Mouse (Mus musculus) urinary bladder, adult 2 months (tissue): ENCODE measurements around the gene Ap1b1. TPM values are rescaled to one million over a fixed set of nuclear protein-coding genes. Genes with fewer than 3 reads are reported as not detected.
A peak's percentile ranks its signal among the peaks of the same experiment; 100 is the strongest.

Experiments used
- DNase-seq: peaks from one replicate; pipeline ENCODE4 v3.0.0; 2022; ENCODE audit warnings: low spot score
- polyA plus RNA-seq: library from polyadenylated mRNA; depleted of rRNA; stranded (reverse); fragments of >200 nt; gene quantifications from 2 replicates; pipeline ENCODE4 v1.2.3, GENCODE M21; 2012; rRNA removed

The Ap1b1 gene
- 61.9 and 63.1 TPM in 2 replicates for polyA plus RNA-seq

GRCm38 (mm10) chr11:4986695-4987486 lies at the start of gene Ap1b1:
Ap1b1 (plus strand) TSS chr11:4986824.
- peak; percentile 80 for DNase-seq

GRCm38 (mm10) chr11:4946530-4946929 lies 40.1 kb upstream of the Ap1b1 start:
- DNase-seq: no peak

DNA sequence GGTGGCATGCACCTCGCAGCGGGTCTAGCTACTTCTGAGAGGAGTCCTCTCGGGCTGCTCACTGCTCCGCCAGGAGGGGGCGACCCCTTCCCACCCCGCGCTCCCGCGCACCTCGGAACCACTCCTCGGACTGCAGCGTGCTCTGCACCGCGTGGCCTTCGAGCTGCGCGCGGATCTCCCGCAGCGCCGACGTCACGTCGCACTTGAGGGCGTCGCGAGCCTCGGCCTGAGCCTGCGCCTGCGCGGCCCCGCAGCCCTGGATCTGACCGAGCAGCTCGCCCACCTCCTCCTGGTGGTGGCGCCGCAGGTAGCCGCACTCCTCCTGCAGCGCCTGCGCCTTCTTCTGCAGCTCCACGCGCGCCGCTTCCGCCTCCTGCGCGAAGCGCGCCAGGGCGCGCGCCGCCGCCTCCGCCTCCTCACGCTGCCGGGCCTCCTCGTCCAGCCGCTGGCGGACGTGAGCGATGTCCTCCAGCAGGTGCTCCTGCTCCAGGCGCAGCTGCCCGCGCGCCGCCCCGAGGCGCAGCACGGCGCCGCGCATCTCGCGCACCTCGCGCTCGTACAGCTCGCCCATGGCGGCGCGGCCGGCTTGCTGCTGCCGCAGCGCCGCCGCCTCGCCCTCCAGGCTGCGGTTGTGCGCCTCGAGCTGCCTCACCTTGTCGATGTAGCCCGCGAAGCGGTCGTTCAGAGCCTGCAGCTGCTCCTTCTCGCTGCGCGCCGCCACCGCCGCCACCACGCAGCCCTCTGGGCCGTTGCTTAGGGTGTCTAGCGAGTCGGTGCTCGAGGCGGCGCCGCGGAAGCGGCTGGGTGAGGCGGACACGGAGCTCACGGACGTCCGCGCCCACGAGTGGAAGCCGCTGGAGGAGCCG lies 39.4 kb upstream of the Ap1b1 start:
- peak; percentile 35 for DNase-seq

DNA sequence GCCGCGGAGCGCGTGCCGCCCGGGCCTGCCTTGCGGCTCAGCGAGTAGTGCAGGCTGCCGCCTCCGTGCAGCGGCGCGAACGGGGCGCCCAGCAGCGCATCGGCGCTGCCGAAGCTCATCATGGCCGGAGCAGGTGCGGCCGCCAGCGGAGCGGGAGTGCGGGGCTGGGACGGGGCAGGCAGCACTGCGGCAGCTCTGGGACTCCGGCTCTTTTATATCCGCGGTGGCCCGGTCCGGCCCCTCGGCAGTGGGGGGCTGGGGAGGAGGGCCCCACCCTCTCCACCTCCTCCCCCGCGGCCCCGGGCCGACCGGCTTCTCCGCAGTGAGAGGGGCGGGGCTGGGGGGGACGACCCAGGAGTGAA lies 38.8 kb upstream of the Ap1b1 start, which contains the start of gene Nefh:
Nefh (minus strand) TSS at position 252 of the 362 bp plus-strand sequence.
- no peak for DNase-seq

DNA sequence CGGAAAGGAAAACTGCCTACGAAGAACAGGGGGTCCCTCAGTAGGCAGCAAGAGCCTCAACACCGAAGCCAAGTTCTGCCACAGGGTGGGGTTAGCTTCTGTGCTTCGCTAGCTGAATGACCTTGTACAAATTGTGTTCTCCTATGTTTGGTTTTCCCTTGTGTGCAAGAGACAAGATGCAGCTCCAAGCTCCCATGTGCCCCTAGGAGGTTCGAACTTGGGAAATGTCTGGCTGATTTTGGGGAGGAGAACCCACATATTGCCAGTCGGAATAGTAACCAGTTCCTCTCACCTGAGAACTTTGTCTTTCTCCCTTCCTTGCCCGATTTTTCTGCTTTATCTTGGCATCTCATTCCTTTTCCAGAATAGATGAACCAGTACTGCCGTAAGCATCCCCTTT lies 37.8 kb upstream of the Ap1b1 start:
- DNase-seq: no peak

DNA sequence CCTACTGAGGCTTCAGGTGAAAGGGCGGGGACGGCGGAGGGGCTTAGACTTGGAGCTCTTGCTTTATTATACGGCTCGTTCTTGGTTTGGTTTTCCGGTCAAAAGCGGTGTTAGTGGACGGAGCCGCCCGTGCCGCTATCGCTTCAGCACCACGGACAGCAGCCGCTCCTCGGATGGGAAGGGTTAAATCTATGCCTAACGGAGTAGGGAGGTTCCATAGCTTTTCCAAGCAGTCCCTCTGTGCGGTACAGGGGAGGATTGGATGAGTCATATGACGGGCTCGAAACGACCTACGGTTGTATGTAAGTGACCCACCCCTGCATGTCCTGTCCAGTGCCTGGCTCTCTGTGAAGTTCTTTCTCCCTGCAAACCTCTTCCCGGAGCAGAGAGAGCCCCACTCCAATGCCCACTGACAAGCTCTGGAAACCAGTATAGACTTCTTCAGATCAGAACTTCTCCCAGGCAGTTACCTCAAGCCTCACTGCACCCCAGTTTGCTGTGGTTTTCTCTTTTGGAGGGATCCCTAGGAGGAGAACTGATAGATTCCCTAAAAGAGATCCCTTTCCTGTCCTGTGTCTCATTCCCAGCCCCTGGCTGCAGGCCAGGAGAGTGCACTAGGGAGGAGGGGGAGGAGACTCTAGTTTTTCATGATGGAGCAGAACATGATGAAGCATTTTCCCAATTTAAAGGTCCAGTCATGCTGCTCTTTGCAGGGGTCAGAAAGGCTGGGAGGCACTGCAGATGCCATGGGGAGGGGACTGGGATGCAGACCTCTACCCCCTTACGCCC lies 37.2 kb upstream of the Ap1b1 start:
- no peak for DNase-seq

GRCm38 (mm10) chr11:4953401-4953800 lies 33.2 kb upstream of the Ap1b1 start:
- no peak for DNase-seq

GRCm38 (mm10) chr11:4953918-4954317 lies 32.7 kb upstream of the Ap1b1 start:
- DNase-seq: no peak

DNA sequence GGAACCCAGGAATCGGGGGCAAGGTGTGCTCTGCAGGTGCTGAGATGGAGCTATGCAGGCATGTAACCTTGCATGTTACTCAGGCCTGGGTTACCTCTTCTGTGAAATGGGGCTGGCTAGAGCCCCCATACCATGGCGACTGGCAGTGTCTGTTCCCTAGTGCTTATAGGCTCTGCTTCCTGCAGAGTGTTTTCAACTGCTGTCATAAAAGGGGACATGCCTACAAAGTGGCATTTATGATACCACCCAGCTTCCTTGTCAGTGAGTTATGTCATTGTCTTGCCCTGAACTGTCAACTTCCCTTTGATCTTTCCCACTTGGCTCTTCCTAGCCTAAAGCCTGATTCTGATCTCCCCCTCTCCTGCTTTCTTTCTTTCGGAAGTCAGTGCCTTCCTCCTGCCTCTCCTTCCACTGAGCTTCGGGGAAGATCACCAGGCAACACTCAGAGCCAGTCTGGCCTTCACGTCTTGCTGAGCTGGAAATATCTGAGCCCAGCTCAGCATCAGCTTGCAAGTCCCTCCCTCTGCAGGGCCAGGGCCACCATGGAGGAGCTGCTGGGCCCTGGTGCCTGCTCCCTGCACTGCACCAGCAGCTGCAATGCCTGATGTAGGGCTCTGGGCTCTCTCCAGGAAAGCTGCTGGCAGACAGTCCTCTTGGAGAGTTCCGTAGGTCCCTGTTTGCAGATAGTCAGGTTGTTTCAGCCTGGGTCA lies 23.4 kb upstream of the Ap1b1 start:
- no peak for DNase-seq

- no peak for DNase-seq
Measured at GRCm38 (mm10) chr11:4966325-4966724, 20.3 kb upstream of the Ap1b1 start.

- no peak for DNase-seq
Measured at GRCm38 (mm10) chr11:4966888-4967287, 19.7 kb upstream of the Ap1b1 start.

GRCm38 (mm10) chr11:4967549-4967948 lies 19.1 kb upstream of the Ap1b1 start:
- DNase-seq: no peak

DNA sequence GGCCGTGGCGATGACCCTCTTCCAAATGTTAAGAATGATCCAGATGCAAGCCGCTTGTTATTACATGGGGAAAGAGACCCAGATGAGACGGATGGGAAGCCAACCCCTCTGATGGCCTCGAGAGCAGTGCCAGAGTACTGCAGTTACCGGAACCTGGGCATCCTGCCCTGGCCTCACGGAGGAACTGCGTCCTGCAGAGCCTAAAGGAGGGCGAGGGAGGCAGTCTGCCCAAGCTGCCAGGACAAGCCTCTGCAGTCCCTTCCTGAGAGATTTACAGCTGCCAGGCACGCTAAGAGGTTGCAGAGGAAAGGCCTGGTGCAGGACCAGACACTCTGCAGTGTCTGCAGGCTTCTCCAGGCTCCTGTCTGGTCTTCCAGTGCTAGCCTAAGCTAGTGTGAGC lies 18.2 kb upstream of the Ap1b1 start:
- no peak for DNase-seq

GRCm38 (mm10) chr11:4972967-4973870 lies 13.4 kb upstream of the Ap1b1 start:
- no peak for DNase-seq

- no peak for DNase-seq
Measured at GRCm38 (mm10) chr11:4973871-4974256, 12.8 kb upstream of the Ap1b1 start.

GRCm38 (mm10) chr11:4974376-4975122 lies 12.1 kb upstream of the Ap1b1 start:
- DNase-seq: no peak

DNA sequence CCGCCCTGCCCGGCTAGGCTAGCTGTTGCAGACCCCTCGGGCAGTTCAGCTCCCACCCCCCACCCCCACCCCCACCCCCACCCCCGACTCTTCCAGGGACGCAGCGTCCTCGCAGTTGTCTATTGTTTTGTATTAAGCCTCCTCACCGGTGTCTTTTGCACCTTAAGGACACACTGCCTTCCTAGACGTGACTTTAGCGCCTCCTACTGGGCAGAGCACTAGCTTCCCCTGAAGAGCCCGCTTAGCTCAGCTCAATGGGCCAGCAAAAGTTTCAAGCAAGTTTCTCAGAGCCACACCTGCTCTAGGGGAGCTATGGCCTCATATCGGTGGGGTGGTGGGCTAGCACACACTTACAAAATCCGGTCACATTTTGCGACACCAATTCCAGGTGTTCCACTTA lies 11.0 kb upstream of the Ap1b1 start:
- DNase-seq: peak; percentile 49

DNA sequence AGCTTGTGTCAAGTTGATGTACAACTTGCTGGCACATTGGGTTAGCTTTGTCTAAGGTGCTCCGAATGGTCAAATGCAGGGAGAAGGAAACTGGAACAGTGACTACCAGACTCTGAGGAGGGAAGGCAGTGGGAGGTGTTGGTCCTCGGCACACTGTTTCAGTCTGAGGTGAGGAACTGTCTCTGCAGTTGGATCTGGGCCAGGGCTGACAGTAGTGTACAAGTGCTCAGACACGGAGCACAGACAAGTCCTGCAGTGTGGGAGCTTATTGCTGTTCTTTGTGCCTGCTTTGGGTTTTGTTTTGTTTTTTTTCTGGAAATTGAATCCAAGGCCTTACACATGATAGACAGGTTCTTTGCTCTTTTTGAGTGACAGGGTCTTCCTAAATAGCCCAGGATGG lies 3.6 kb upstream of the Ap1b1 start:
- DNase-seq: no peak

DNA sequence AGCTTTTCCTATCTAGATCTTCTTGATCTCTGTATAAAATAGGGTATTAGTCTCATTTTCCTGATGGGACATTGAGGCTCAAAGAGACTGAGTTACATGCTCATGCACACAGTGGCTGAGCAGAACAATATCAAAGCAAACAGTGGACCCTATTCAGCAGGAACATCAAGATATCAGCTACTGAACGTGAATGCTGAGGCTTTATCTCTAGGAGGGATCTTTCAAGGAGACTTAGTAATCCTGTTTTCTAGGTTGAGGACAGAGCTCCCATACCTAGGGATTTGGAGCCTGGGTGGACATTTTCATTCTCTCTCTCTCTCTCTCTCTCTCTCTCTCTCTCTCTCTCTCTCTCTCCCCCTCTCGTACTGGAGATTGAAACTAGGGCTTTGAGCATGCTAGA lies 3.1 kb upstream of the Ap1b1 start:
- no peak for DNase-seq

- no peak for DNase-seq
Measured at GRCm38 (mm10) chr11:4984249-4984648, 2.4 kb upstream of the Ap1b1 start.
